Mouse (Mus musculus): ENCODE measurements around the gene Cars. TPM values are rescaled to one million over a fixed set of nuclear protein-coding genes. Genes with fewer than 3 reads are reported as not detected.

The Cars gene
- polyA plus RNA-seq, 1 experiment from 2014 or later = 19.3 TPM

- H3K36me3 ChIP-seq (ENCODE audit: control insufficient read depth, insufficient read depth) = peaks cover 77% of the 10 kb centered on the region
- no peaks in the 10 kb centered on the region for H3K9me3 ChIP-seq (ENCODE audit: control insufficient read depth)
- H3K4me1 ChIP-seq (replicated peaks; ENCODE audit: control insufficient read depth, insufficient read depth, low read length) = no peaks in the 10 kb centered on the region
- no peak for TF ChIP-seq CTCF (IDR thresholded peaks at IDR 0.05; ENCODE audit: low read depth)
- WGBS = 86% methylated on average over 3 of the region's 3 CpGs
- no peak overlapping the region for H3K4me3 ChIP-seq (ENCODE audit: low read depth, low read length)
- H3K9ac ChIP-seq (ENCODE audit: low read depth, low read length) = no peak overlapping the region
- no peak overlapping the region for H3K4me2 ChIP-seq (replicated peaks; ENCODE audit: low read depth)
- H3K27me3 ChIP-seq (replicated peaks; ENCODE audit: control insufficient read depth, insufficient read depth, low read length) = no peaks in the 10 kb centered on the region
- H3K27ac ChIP-seq (ENCODE audit: low read depth, low read length) = no peak overlapping the region
- no peak for ATAC-seq
Measured at GRCm38 (mm10) chr7:143536251-143536650, 63.6 kb downstream of the Cars start.

- H3K9me3 ChIP-seq (ENCODE audit: control insufficient read depth) = no peaks in the 10 kb centered on the region
- no peak overlapping the region for H3K9ac ChIP-seq (ENCODE audit: low read depth, low read length)
- WGBS = 81% methylated on average over 2 of the region's 2 CpGs
- peaks cover 92% of the 10 kb centered on the region for H3K36me3 ChIP-seq (ENCODE audit: control insufficient read depth, insufficient read depth)
- H3K4me3 ChIP-seq (ENCODE audit: low read depth, low read length) = no peak overlapping the region
- no peak for TF ChIP-seq CTCF (IDR thresholded peaks at IDR 0.05; ENCODE audit: low read depth)
- H3K4me1 ChIP-seq (replicated peaks; ENCODE audit: control insufficient read depth, insufficient read depth, low read length) = no peaks in the 10 kb centered on the region
- no peak overlapping the region for H3K4me2 ChIP-seq (replicated peaks; ENCODE audit: low read depth)
- ATAC-seq = no peak
- H3K27ac ChIP-seq (ENCODE audit: low read depth, low read length) = no peak overlapping the region
- H3K27me3 ChIP-seq (replicated peaks; ENCODE audit: control insufficient read depth, insufficient read depth, low read length) = no peaks in the 10 kb centered on the region
Measured at GRCm38 (mm10) chr7:143533284-143533683, 66.6 kb downstream of the Cars start.

GRCm38 (mm10) chr7:143532410-143532809 lies 67.5 kb downstream of the Cars start:
- WGBS = 79% methylated on average over 1 of the region's 1 CpGs
- no peak overlapping the region for H3K4me2 ChIP-seq (replicated peaks; ENCODE audit: low read depth)
- no peak overlapping the region for H3K4me3 ChIP-seq (ENCODE audit: low read depth, low read length)
- H3K4me1 ChIP-seq (replicated peaks; ENCODE audit: control insufficient read depth, insufficient read depth, low read length) = no peaks in the 10 kb centered on the region
- no peak overlapping the region for H3K27ac ChIP-seq (ENCODE audit: low read depth, low read length)
- H3K9me3 ChIP-seq (ENCODE audit: control insufficient read depth) = no peaks in the 10 kb centered on the region
- H3K27me3 ChIP-seq (replicated peaks; ENCODE audit: control insufficient read depth, insufficient read depth, low read length) = no peaks in the 10 kb centered on the region
- H3K9ac ChIP-seq (ENCODE audit: low read depth, low read length) = no peak overlapping the region
- ATAC-seq = no peak
- peaks cover 92% of the 10 kb centered on the region for H3K36me3 ChIP-seq (ENCODE audit: control insufficient read depth, insufficient read depth)
- TF ChIP-seq CTCF (IDR thresholded peaks at IDR 0.05; ENCODE audit: low read depth) = no peak

DNA sequence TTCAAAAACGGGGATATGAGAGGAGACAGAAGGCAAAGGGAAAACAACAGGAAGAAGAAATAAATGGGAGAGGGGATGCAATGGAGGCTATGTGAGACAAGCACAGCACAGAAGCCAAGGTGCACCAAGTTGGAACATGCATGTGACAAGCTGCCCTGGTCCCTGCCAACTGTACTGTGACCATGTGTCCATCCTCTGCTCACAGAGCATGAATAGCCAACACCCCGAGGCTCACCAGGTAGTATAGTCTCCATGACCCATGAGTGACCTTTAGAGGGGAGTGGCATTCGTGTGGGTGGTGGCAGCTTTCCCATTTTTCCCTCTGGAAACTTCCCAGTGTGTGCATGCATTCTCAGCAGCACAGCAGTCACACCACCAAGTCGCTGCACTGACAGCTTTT lies 80.6 kb downstream of the Cars start:
- H3K4me3 ChIP-seq (ENCODE audit: low read depth, low read length) = no peak overlapping the region
- no peak overlapping the region for H3K9ac ChIP-seq (ENCODE audit: low read depth, low read length)
- no peaks in the 10 kb centered on the region for H3K4me1 ChIP-seq (replicated peaks; ENCODE audit: control insufficient read depth, insufficient read depth, low read length)
- no peak for TF ChIP-seq CTCF (IDR thresholded peaks at IDR 0.05; ENCODE audit: low read depth)
- no peak for ATAC-seq
- H3K36me3 ChIP-seq (ENCODE audit: control insufficient read depth, insufficient read depth) = peaks cover 97% of the 10 kb centered on the region
- H3K9me3 ChIP-seq (ENCODE audit: control insufficient read depth) = no peaks in the 10 kb centered on the region
- H3K27ac ChIP-seq (ENCODE audit: low read depth, low read length) = no peak overlapping the region
- no peak overlapping the region for H3K4me2 ChIP-seq (replicated peaks; ENCODE audit: low read depth)
- no peaks in the 10 kb centered on the region for H3K27me3 ChIP-seq (replicated peaks; ENCODE audit: control insufficient read depth, insufficient read depth, low read length)
- 63% methylated on average over 4 of the region's 4 CpGs for WGBS

DNA sequence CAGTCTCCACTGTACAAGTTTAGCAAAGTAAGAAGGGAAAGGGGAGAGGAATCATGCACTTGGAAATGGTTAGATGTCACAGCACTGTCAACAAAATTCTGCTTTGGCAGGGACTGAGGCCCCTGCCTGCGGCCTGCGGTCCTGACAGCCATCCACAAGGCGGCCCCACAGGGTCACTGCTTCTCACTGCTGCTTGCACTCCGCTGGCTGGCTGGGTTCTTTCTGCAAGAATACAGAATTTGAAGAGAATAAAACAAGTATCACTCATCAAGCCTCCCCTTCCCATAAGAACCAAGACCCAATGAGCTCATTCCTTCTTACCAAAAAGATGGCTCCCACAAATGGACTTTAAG lies 85.5 kb downstream of the Cars start:
- no peak for TF ChIP-seq CTCF (IDR thresholded peaks at IDR 0.05; ENCODE audit: low read depth)
- Histone ChIP-seq H3K27ac (ENCODE audit: low read depth, low read length) (no peak overlapping the region; the same call in 1 of the 2 replicates), H3K27me3 (replicated peaks; ENCODE audit: control insufficient read depth, insufficient read depth, low read length) (no peaks in the 10 kb centered on the region), H3K9ac (ENCODE audit: low read depth, low read length) (no peak overlapping the region), H3K4me1 (replicated peaks; ENCODE audit: control insufficient read depth, insufficient read depth, low read length) (no peaks in the 10 kb centered on the region), H3K4me3 (ENCODE audit: low read depth, low read length) (no peak overlapping the region), H3K36me3 (ENCODE audit: control insufficient read depth, insufficient read depth) (peaks cover 67% of the 10 kb centered on the region), H3K9me3 (ENCODE audit: control insufficient read depth) (no peaks in the 10 kb centered on the region), H3K4me2 (replicated peaks; ENCODE audit: low read depth) (no peak overlapping the region)
- no peak for ATAC-seq
- WGBS = 93% methylated on average over 4 of the region's 4 CpGs

DNA sequence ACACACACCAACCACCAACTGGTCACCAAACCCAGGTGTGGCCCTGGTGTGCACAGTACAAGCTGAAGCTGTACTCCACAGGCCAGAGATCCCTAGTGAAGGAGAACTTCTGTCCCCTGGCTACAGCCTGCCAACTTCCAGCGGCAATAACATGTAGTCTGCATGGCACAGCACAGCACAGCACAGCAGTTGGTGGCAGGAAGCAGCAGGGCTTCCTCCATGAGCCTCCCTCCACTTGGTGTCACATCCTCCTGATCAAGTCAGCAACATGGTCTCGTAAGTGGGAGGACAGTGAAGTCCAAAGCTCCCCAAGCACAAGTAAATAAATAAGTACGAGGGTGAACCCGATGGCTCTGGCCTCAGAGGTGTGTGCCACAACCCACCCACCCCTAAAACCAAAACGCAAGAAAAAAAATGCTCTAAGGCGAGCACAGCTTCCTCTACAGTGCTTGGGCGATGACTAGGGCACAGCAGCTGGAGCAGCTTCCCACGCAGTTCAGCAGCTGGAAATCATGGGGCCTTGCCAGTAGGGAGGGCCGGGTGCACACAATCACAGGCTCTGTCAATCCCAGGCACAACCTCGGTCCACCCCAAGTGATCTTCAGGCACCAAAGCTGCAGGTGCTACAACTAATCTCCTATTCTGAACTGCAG lies 86.0 kb downstream of the Cars start:
- Histone ChIP-seq H3K4me2 (replicated peaks; ENCODE audit: low read depth) (no peak overlapping the region), H3K27me3 (replicated peaks; ENCODE audit: control insufficient read depth, insufficient read depth, low read length) (no peaks in the 10 kb centered on the region), H3K4me1 (replicated peaks; ENCODE audit: control insufficient read depth, insufficient read depth, low read length) (no peaks in the 10 kb centered on the region), H3K36me3 (ENCODE audit: control insufficient read depth, insufficient read depth) (peaks cover 62% of the 10 kb centered on the region), H3K9ac (ENCODE audit: low read depth, low read length) (no peak overlapping the region), H3K9me3 (ENCODE audit: control insufficient read depth) (no peaks in the 10 kb centered on the region), H3K4me3 (ENCODE audit: low read depth, low read length) (no peak overlapping the region), H3K27ac (ENCODE audit: low read depth, low read length) (no peak overlapping the region; the same call in 1 of the 2 replicates)
- TF ChIP-seq CTCF (IDR thresholded peaks at IDR 0.05; ENCODE audit: low read depth) = no peak
- 88% methylated on average over 10 of the region's 10 CpGs for whole genome bisulfite sequencing
- no peak for ATAC-seq

DNA sequence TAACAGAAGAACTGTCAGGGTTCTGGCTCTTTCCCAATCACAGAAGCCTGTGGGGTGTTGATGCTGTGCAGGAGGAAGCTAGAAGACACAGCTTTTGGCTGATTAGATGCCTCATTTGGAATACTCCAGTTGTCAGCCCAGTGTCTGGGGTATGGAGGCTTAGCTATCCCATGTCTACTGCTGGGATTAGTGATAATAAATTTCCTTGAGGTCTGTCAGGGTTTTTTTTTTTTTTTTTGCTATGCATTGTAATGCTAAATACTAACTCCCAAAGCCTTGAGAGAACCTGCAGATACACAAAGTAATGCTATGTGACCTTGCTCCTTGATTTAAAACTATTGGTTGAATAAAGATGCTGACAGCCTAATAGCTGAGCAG lies 88.6 kb downstream of the Cars start:
- H3K4me1 ChIP-seq (replicated peaks; ENCODE audit: control insufficient read depth, insufficient read depth, low read length) = no peaks in the 10 kb centered on the region
- H3K4me2 ChIP-seq (replicated peaks; ENCODE audit: low read depth) = no peak overlapping the region
- H3K27me3 ChIP-seq (replicated peaks; ENCODE audit: control insufficient read depth, insufficient read depth, low read length) = no peaks in the 10 kb centered on the region
- H3K36me3 ChIP-seq (ENCODE audit: control insufficient read depth, insufficient read depth) = peaks cover 37% of the 10 kb centered on the region
- H3K9me3 ChIP-seq (ENCODE audit: control insufficient read depth) = no peaks in the 10 kb centered on the region
- TF ChIP-seq CTCF (IDR thresholded peaks at IDR 0.05; ENCODE audit: low read depth) = no peak
- H3K9ac ChIP-seq (ENCODE audit: low read depth, low read length) = no peak overlapping the region
- H3K4me3 ChIP-seq (ENCODE audit: low read depth, low read length) = no peak overlapping the region
- no peak overlapping the region for H3K27ac ChIP-seq (ENCODE audit: low read depth, low read length)
- ATAC-seq = no peak
